Comparison of ENCODE assay signal across 10 mouse cellular contexts in genomic region chr13:53807791-53808525, GRCm38 (mm10).
DNase-seq lines count a peak whose midpoint lies in the region; ATAC-seq and TF ChIP-seq lines count a peak whose summit lies in the region.
"Had no signal": no experiment of that assay in that cellular context is flagged by ENCODE, and none has a peak within 500 bp of the region (broad histone marks: within the 10 kb centered on the region; RNA-seq: fewer than 3 reads in every experiment).

No protein-coding gene starts in this region.

- WGBS in lung, embryonic 15.5 days, result 29% methylated on average over 13 of the region's 13 CpGs
- WGBS in embryonic facial prominence, embryonic 10.5 days, result 47% methylated on average over 13 of the region's 13 CpGs
- 14% methylated on average over 13 of the region's 13 CpGs for WGBS in limb, embryonic 13.5 days
- WGBS in stomach, postnatal 0 days, result 52% methylated on average over 13 of the region's 13 CpGs

- H3K9me3 ChIP-seq in lung, embryonic 15.5 days, result no peaks in the 10 kb centered on the region
- no peaks in the 10 kb centered on the region for H3K9me3 ChIP-seq in embryonic facial prominence, embryonic 10.5 days
- H3K9me3 ChIP-seq in limb, embryonic 13.5 days, result 0 out of 2 replicates have a peak, but pooled peaks cover 2% of the 10 kb centered on the region
- H3K9me3 ChIP-seq in stomach, postnatal 0 days (ENCODE audit: control insufficient read depth, low read length), result no peaks in the 10 kb centered on the region

- DNase-seq in lung, postnatal 14 days, result no peak
- peak; percentile 63 for DNase-seq in embryonic facial prominence, embryonic 10.5 days (ENCODE audit: low spot score)
- DNase-seq in stomach, postnatal 0 days (ENCODE audit: low spot score), result no peak
- DNase-seq in layer of hippocampus, adult 11-12 months (ENCODE audit: low spot score), result no peak
- DNase-seq in right cerebral cortex, postnatal 14 days, result no peak
- DNase-seq: gastrocnemius, adult 2 months; kidney, postnatal 25 days; thymus, adult 2 months had no signal

- H3K36me3 ChIP-seq in lung, embryonic 15.5 days, result no peaks in the 10 kb centered on the region
- no peaks in the 10 kb centered on the region for H3K36me3 ChIP-seq in embryonic facial prominence, embryonic 10.5 days (replicated peaks)
- no peaks in the 10 kb centered on the region for H3K36me3 ChIP-seq in limb, embryonic 13.5 days
- no peaks in the 10 kb centered on the region for H3K36me3 ChIP-seq in stomach, postnatal 0 days (ENCODE audit: control insufficient read depth, insufficient read depth, low read length)

- H3K9ac ChIP-seq in lung, embryonic 15.5 days, result no peak overlapping the region
- H3K9ac ChIP-seq in limb, embryonic 13.5 days, result no peak overlapping the region
- H3K9ac ChIP-seq in stomach, postnatal 0 days (ENCODE audit: low read length), result no peak overlapping the region

- peak; percentile 92; the same call in 1 of the 2 replicates for ATAC-seq in lung, embryonic 15.5 days (ENCODE audit: borderline replicate concordance, extremely low read depth, low FRiP score, low TSS enrichment)
- peak; percentile 61 for ATAC-seq in limb, embryonic 13.5 days (ENCODE audit: low FRiP score, low read depth)
- 0 out of 2 replicates have a peak, but pooled peaks have one; percentile 42 for ATAC-seq in stomach, postnatal 0 days (ENCODE audit: low FRiP score, low TSS enrichment)

- TF ChIP-seq EP300 in stomach, postnatal 0 days (optimal IDR thresholded peaks at IDR 0.05), result no peak

- peak overlapping the region; percentile 26; the same call in 1 of the 2 replicates for H3K4me2 ChIP-seq in lung, embryonic 15.5 days
- H3K4me2 ChIP-seq in limb, embryonic 13.5 days (replicated peaks), result peak overlapping the region; percentile 36
- H3K4me2 ChIP-seq in stomach, postnatal 0 days (replicated peaks; ENCODE audit: low read depth), result no peak overlapping the region

- H3K4me3 ChIP-seq in lung, embryonic 15.5 days, result no peak overlapping the region
- H3K4me3 ChIP-seq in embryonic facial prominence, embryonic 10.5 days, result no peak overlapping the region
- H3K4me3 ChIP-seq in limb, embryonic 13.5 days, result no peak overlapping the region
- H3K4me3 ChIP-seq in stomach, postnatal 0 days (ENCODE audit: low read depth, low read length), result no peak overlapping the region
- H3K4me3 ChIP-seq: gastrocnemius, adult 2 months had no signal

- no peaks in the 10 kb centered on the region for H3K27me3 ChIP-seq in lung, embryonic 15.5 days
- H3K27me3 ChIP-seq in embryonic facial prominence, embryonic 10.5 days (replicated peaks; ENCODE audit: low read depth, poor library complexity, severe bottlenecking), result peaks cover 49% of the 10 kb centered on the region
- peaks cover 99% of the 10 kb centered on the region for H3K27me3 ChIP-seq in limb, embryonic 13.5 days
- H3K27me3 ChIP-seq in stomach, postnatal 0 days (ENCODE audit: control insufficient read depth, insufficient read depth, low read length), result no peaks in the 10 kb centered on the region

- no peak for TF ChIP-seq CTCF in stomach, postnatal 0 days (IDR thresholded peaks at IDR 0.05; ENCODE audit: low read depth)

- H3K27ac ChIP-seq in lung, embryonic 15.5 days, result no peak overlapping the region; the same call in 1 of the 2 replicates
- 0 out of 2 replicates have a peak overlapping the region, but pooled peaks have one; percentile 10 for H3K27ac ChIP-seq in embryonic facial prominence, embryonic 10.5 days (replicated peaks)
- H3K27ac ChIP-seq in limb, embryonic 13.5 days, result no peak overlapping the region
- H3K27ac ChIP-seq in stomach, postnatal 0 days (replicated peaks), result no peak overlapping the region
- H3K27ac ChIP-seq: gastrocnemius, adult 2 months had no signal

- peaks cover 18% of the 10 kb centered on the region for H3K4me1 ChIP-seq in lung, embryonic 15.5 days
- peaks cover 17% of the 10 kb centered on the region for H3K4me1 ChIP-seq in embryonic facial prominence, embryonic 10.5 days
- H3K4me1 ChIP-seq in limb, embryonic 13.5 days, result peaks cover 19% of the 10 kb centered on the region
- H3K4me1 ChIP-seq in stomach, postnatal 0 days (replicated peaks; ENCODE audit: control insufficient read depth, insufficient read depth), result no peaks in the 10 kb centered on the region

Comparison
In these comparisons a context has a peak if more than half of its experiments do, and no peak if none do; other contexts are left out.
1. ATAC-seq: peak in every context shown above with its lines; median percentile 92 in lung, embryonic 15.5 days; 61 in limb, embryonic 13.5 days; 42 in stomach, postnatal 0 days.